Mouse (Mus musculus) testis, adult 2 months (tissue): ENCODE results near the gene Prok2.

Source experiments
- CTCF ChIP-seq: fragments of 200-500 bp; IDR thresholded peaks from 2 replicates; pipeline ENCODE4 v1.5.1; 2012; ENCODE audit warnings: low read depth, mild to moderate bottlenecking, inconsistent platforms, low read length, moderate library complexity; ENCODE audit not compliant: control insufficient read depth, insufficient read depth, insufficient replicate concordance
- POLR2A ChIP-seq: fragments of 200-500 bp; IDR thresholded peaks from 2 replicates; pipeline ENCODE4 v1.6.1; 2012; ENCODE audit warnings: low read depth, mild to moderate bottlenecking, inconsistent platforms, low read length, moderate library complexity; ENCODE audit not compliant: control insufficient read depth

DNA sequence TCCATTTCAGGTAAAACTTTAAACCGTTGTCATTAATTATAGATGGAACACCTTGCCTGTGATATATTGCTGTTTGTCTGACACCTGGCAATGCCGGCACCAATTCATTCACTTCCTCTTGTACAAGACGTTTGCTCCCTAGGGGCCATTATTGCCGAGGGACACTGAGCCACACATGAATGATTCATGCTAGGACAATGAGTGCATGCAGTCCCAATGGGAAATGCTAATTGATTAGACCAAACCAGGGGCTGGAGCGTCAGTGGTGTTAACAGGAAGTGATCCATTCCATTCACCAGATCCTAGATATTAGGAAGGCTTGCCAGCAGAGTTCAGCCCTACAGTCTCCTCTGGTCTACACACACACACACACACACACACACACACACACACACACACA, 42.3 kb upstream of the Prok2 start:
- TF ChIP-seq CTCF (no peak), POLR2A (no peak)
